Mouse (Mus musculus) liver, embryonic 12.5 days (tissue): ENCODE results near the gene Plekha6. TPM values are rescaled to one million over a fixed set of nuclear protein-coding genes. Genes with fewer than 3 reads are reported as not detected.
"Not testable (repeated sequence)": the region's sequence is repeated elsewhere in the genome, so short reads cannot be mapped to it uniquely, and the experiment has no call there.

Source experiments
- ATAC-seq: fragments of 200-750 bp; cut with Nextera tagmentation; 2 replicates; pipeline ENCODE4 v1.8.0; 2017; ENCODE audit warnings: moderate number of reproducible peaks, mild to moderate bottlenecking, moderate library complexity
- H3K27ac ChIP-seq: fragments of 300-500 bp; sonication (generic); 2 replicates; pipeline ENCODE4 v1.5.1; 2016; ENCODE audit warnings: mild to moderate bottlenecking
- H3K27me3 ChIP-seq: fragments of 300-500 bp; sonication (generic); replicated peaks from 2 replicates; pipeline ENCODE4 v1.6.1; 2016; ENCODE audit warnings: mild to moderate bottlenecking, moderate library complexity
- H3K36me3 ChIP-seq: fragments of 300-500 bp; sonication (generic); 2 replicates; pipeline ENCODE4 v1.6.1; 2016; ENCODE audit warnings: mild to moderate bottlenecking, moderate library complexity
- H3K4me1 ChIP-seq: fragments of 300-500 bp; sonication (generic); 2 replicates; pipeline ENCODE4 v1.6.1; 2016
- H3K4me2 ChIP-seq: fragments of 300-500 bp; sonication (generic); 2 replicates; pipeline ENCODE4 v1.6.1; 2016; ENCODE audit warnings: mild to moderate bottlenecking, moderate library complexity
- H3K4me3 ChIP-seq: fragments of 300-500 bp; sonication (generic); 2 replicates; pipeline ENCODE4 v1.5.1; 2016; ENCODE audit warnings: mild to moderate bottlenecking, moderate library complexity
- H3K9ac ChIP-seq: fragments of 300-500 bp; sonication (generic); 2 replicates; pipeline ENCODE4 v1.6.1; 2016; ENCODE audit warnings: mild to moderate bottlenecking, moderate library complexity
- H3K9me3 ChIP-seq: fragments of 300-500 bp; sonication (generic); replicated peaks from 2 replicates; pipeline ENCODE4 v1.6.1; 2016; ENCODE audit warnings: mild to moderate bottlenecking, moderate library complexity
- WGBS: fragments of 180-500 bp; shearing (Covaris S2); methylation state at CpG from one replicate; pipeline ENCODE4 v1.1.7; 2016; ENCODE audit not compliant: insufficient replicate concordance; 5-methylcytosine and 5-hydroxymethylcytosine counted together
- polyA plus RNA-seq: library from polyadenylated mRNA; unstranded; fragments of >200 nt; fragmentation: Nextera tagmentation; extraction: Ambion mirVana; gene quantifications from 2 replicates; pipeline ENCODE4 v1.2.1, GENCODE M21; 2016

The Plekha6 gene
- polyA plus RNA-seq, 1 experiment from 2014 or later, result 2.2 TPM

- no peak overlapping the region for H3K4me3 ChIP-seq
- no peaks in the 10 kb centered on the region for H3K36me3 ChIP-seq
- ATAC-seq, result no peak
- H3K4me2 ChIP-seq, result no peak overlapping the region
- no peak overlapping the region for H3K27ac ChIP-seq
- peaks cover 6% of the 10 kb centered on the region for H3K9me3 ChIP-seq
- no peak overlapping the region for H3K9ac ChIP-seq
- H3K4me1 ChIP-seq, result peaks cover 5% of the 10 kb centered on the region
- 50% methylated on average over 1 of the region's 1 CpGs for WGBS
- H3K27me3 ChIP-seq, result no peaks in the 10 kb centered on the region
Observed at GRCm38 (mm10) chr1:133317149-133317548, 153.1 kb downstream of the Plekha6 start.

- H3K4me3 ChIP-seq, result no peak within 1 kb of the TSS
- no peak within 1 kb of the TSS for H3K4me2 ChIP-seq
- H3K27me3 ChIP-seq, result 0 out of 2 replicates have a peak, but pooled peaks cover under 1% of the 10 kb centered on the region
- WGBS, result 76% methylated on average over 13 of the region's 13 CpGs
- no peak within 1 kb of the TSS for H3K27ac ChIP-seq
- no peak for ATAC-seq
- peaks cover 6% of the 10 kb centered on the region for H3K9me3 ChIP-seq
- H3K9ac ChIP-seq, result no peak within 1 kb of the TSS
- no peaks in the 10 kb centered on the region for H3K36me3 ChIP-seq
- no peaks in the 10 kb centered on the region for H3K4me1 ChIP-seq
Observed at GRCm38 (mm10) chr1:133321267-133321925, 157.4 kb downstream of the Plekha6 start, which contains the start of gene Kiss1. Kiss1 (plus strand) TSS chr1:133321875.

GRCm38 (mm10) chr1:133323333-133323732 is 159.3 kb downstream of the Plekha6 start:
- no peaks in the 10 kb centered on the region for H3K36me3 ChIP-seq
- WGBS, result 35% methylated on average over 5 of the region's 5 CpGs
- ATAC-seq, result no peak
- peaks cover 18% of the 10 kb centered on the region for H3K27me3 ChIP-seq
- no peaks in the 10 kb centered on the region for H3K4me1 ChIP-seq
- H3K27ac ChIP-seq, result no peak overlapping the region
- no peak overlapping the region for H3K4me3 ChIP-seq
- H3K4me2 ChIP-seq, result no peak overlapping the region
- H3K9me3 ChIP-seq, result peaks cover 2% of the 10 kb centered on the region
- H3K9ac ChIP-seq, result no peak overlapping the region

DNA sequence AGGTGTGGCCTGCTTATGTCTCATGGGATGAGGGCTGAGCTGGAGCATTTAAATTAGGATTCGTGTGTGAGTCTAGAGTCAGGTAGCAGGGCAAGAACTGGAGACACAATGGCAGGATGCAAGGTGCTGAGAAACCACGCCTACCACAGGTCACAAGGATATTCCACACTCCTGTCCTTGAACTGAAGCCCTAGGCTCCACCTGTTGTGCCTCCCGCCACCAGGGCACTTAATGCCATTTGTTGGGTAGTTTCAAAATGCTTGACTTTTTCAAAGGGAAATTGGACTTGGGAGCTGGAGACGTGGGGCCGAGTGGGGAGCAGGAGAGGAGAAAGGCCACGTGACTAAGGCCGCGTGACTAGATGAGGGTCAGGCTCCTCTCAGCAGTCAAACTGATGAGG is 161.9 kb downstream of the Plekha6 start:
- Histone ChIP-seq H3K4me1 (no peaks in the 10 kb centered on the region), H3K36me3 (no peaks in the 10 kb centered on the region), H3K27ac (no peak overlapping the region), H3K4me3 (no peak overlapping the region), H3K27me3 (peaks cover 43% of the 10 kb centered on the region), H3K9me3 (no peaks in the 10 kb centered on the region), H3K4me2 (no peak overlapping the region), H3K9ac (no peak overlapping the region)
- no peak for ATAC-seq
- 69% methylated on average over 8 of the region's 8 CpGs for WGBS

- H3K4me1 ChIP-seq, result no peaks in the 10 kb centered on the region
- no peaks in the 10 kb centered on the region for H3K9me3 ChIP-seq
- H3K27me3 ChIP-seq, result peaks cover 54% of the 10 kb centered on the region
- no peak overlapping the region for H3K27ac ChIP-seq
- 38% methylated on average over 5 of the region's 5 CpGs for WGBS
- no peak overlapping the region for H3K4me3 ChIP-seq
- no peak for ATAC-seq
- no peaks in the 10 kb centered on the region for H3K36me3 ChIP-seq
- no peak overlapping the region for H3K9ac ChIP-seq
- no peak overlapping the region for H3K4me2 ChIP-seq
Observed at GRCm38 (mm10) chr1:133327094-133327493, 163.1 kb downstream of the Plekha6 start.

- Histone ChIP-seq H3K9me3 (no peaks in the 10 kb centered on the region), H3K27ac (no peak overlapping the region), H3K9ac (no peak overlapping the region), H3K4me3 (no peak overlapping the region), H3K36me3 (no peaks in the 10 kb centered on the region), H3K4me2 (no peak overlapping the region), H3K27me3 (peaks cover 57% of the 10 kb centered on the region), H3K4me1 (no peaks in the 10 kb centered on the region)
- 71% methylated on average over 6 of the region's 6 CpGs for whole genome bisulfite sequencing
- ATAC-seq, result no peak
Observed at GRCm38 (mm10) chr1:133328299-133328795, 164.3 kb downstream of the Plekha6 start.

GRCm38 (mm10) chr1:133328896-133329637 is 165.1 kb downstream of the Plekha6 start:
- Histone ChIP-seq H3K4me1 (no peaks in the 10 kb centered on the region), H3K27me3 (peaks cover 57% of the 10 kb centered on the region), H3K4me3 (peak overlapping the region; percentile 5; the same call in 1 of the 2 replicates), H3K9ac (no peak overlapping the region), H3K4me2 (peak overlapping the region; percentile 54), H3K36me3 (no peaks in the 10 kb centered on the region), H3K27ac (no peak overlapping the region), H3K9me3 (no peaks in the 10 kb centered on the region)
- no peak for ATAC-seq
- 11% methylated on average over 34 of the region's 34 CpGs for WGBS

DNA sequence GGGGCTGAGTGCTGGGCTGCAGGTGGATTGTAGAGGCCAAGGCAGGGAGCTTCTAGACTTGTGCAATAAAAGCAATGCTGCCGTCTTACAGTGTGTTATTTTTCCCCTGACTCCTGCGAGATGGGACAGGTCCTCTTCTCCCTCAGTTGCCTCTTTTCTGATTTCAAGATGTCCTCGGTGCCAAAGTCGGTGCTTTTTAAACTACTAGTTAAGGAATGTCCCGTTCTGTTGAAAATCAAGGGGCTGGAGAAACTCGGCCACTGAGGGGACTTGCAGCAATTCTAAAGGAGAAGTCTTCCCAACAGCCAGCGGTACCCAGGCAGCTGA is 165.6 kb downstream of the Plekha6 start:
- Histone ChIP-seq H3K4me3 (peak overlapping the region; percentile 5; the same call in 1 of the 2 replicates), H3K27me3 (peaks cover 57% of the 10 kb centered on the region), H3K27ac (no peak overlapping the region), H3K9ac (no peak overlapping the region), H3K9me3 (no peaks in the 10 kb centered on the region), H3K4me1 (no peaks in the 10 kb centered on the region), H3K36me3 (no peaks in the 10 kb centered on the region), H3K4me2 (peak overlapping the region; percentile 54)
- ATAC-seq, result no peak
- 24% methylated on average over 7 of the region's 7 CpGs for WGBS

- Histone ChIP-seq H3K36me3 (no peaks in the 10 kb centered on the region), H3K9ac (no peak overlapping the region), H3K4me1 (no peaks in the 10 kb centered on the region), H3K4me3 (no peak overlapping the region), H3K27me3 (peaks cover 57% of the 10 kb centered on the region), H3K9me3 (no peaks in the 10 kb centered on the region), H3K27ac (no peak overlapping the region), H3K4me2 (no peak overlapping the region)
- WGBS, result 47% methylated on average over 3 of the region's 3 CpGs
- ATAC-seq, result no peak
Observed at GRCm38 (mm10) chr1:133331142-133331541, 167.1 kb downstream of the Plekha6 start.

DNA sequence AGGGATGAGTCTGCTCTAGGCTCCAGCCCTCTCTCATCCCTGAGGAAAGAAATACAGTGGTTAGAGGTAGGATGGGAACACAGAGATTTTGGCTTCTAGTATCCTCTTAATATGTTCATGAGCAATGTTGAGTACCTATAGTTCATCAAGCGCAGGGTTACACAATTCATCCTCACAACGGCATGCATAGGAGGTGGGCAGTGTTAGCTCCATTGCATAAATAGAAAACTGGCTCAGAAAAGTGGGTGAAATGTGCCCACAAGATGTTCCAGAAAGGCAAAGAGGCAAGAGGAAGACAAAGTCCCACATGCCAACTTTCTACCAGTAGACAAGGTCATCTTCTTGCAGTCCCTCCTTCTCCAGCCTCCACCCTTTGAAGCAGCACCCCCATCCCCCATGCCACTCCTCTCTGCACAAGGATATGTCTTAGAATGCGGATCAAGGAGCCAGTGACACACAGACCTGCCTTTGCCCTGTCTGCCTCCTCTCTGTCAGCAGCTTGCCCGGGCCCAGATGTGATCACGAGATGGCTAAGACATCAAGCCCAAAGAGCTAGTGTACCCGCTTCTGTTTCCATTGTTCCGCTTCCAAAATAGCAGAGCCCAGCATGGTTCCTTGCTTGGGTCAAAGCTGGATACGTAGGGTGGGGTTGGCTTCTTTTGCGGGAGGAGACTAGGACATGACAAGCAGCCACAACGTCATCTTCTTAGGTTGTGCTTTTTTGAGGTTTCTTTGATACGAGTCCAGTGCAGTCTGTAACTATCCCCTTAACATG is 168.8 kb downstream of the Plekha6 start:
- peaks cover 44% of the 10 kb centered on the region for H3K27me3 ChIP-seq
- H3K27ac ChIP-seq, result no peak overlapping the region
- H3K4me1 ChIP-seq, result no peaks in the 10 kb centered on the region
- H3K36me3 ChIP-seq, result no peaks in the 10 kb centered on the region
- WGBS, result 73% methylated on average over 11 of the region's 11 CpGs
- H3K4me2 ChIP-seq, result no peak overlapping the region
- no peaks in the 10 kb centered on the region for H3K9me3 ChIP-seq
- no peak overlapping the region for H3K4me3 ChIP-seq
- ATAC-seq, result no peak
- no peak overlapping the region for H3K9ac ChIP-seq

- H3K4me1 ChIP-seq, result no peaks in the 10 kb centered on the region
- 58% methylated on average over 6 of the region's 6 CpGs for WGBS
- no peaks in the 10 kb centered on the region for H3K36me3 ChIP-seq
- H3K4me2 ChIP-seq, result no peak overlapping the region
- H3K9me3 ChIP-seq, result no peaks in the 10 kb centered on the region
- no peak overlapping the region for H3K4me3 ChIP-seq
- no peak overlapping the region for H3K27ac ChIP-seq
- peaks cover 33% of the 10 kb centered on the region for H3K27me3 ChIP-seq
- no peak overlapping the region for H3K9ac ChIP-seq
- no peak for ATAC-seq
Observed at GRCm38 (mm10) chr1:133333937-133334336, 169.9 kb downstream of the Plekha6 start.

GRCm38 (mm10) chr1:133340403-133340802 is 176.4 kb downstream of the Plekha6 start:
- H3K4me3 ChIP-seq, H3K9ac ChIP-seq, H3K4me2 ChIP-seq, H3K27me3 ChIP-seq, ATAC-seq, H3K36me3 ChIP-seq, H3K4me1 ChIP-seq, H3K9me3 ChIP-seq, H3K27ac ChIP-seq: not testable (repeated sequence)
- WGBS, result 32% methylated on average over 1 of the region's 1 CpGs
